Mouse (Mus musculus) left cerebral cortex, postnatal 36 days (tissue): Measurements from ENCODE around the gene Podxl2. TPM values are rescaled to one million over a fixed set of nuclear protein-coding genes. Genes with fewer than 3 reads are reported as not detected.

Experiments used
- DNase-seq, 2 experiments: peaks; one replicate each; pipeline ENCODE4 v3.0.0; 2021 to 2022; ENCODE audit warnings: low spot score in 2 of 2, mixed read lengths in 1 of 2
- intact Hi-C: fragments of 180-260 bp; cut with DNase I; formaldehyde crosslinking; loops from one replicate; pipeline ENCODE4 v1.15.1; 2025
- total RNA-seq, 2 experiments: library from RNA; stranded (reverse); gene quantifications; 2 replicates each; pipeline ENCODE4 v1.2.3; 2021

Gene Podxl2
- total RNA-seq = 100 to 1,000 TPM; 181 to 221 TPM

DNA sequence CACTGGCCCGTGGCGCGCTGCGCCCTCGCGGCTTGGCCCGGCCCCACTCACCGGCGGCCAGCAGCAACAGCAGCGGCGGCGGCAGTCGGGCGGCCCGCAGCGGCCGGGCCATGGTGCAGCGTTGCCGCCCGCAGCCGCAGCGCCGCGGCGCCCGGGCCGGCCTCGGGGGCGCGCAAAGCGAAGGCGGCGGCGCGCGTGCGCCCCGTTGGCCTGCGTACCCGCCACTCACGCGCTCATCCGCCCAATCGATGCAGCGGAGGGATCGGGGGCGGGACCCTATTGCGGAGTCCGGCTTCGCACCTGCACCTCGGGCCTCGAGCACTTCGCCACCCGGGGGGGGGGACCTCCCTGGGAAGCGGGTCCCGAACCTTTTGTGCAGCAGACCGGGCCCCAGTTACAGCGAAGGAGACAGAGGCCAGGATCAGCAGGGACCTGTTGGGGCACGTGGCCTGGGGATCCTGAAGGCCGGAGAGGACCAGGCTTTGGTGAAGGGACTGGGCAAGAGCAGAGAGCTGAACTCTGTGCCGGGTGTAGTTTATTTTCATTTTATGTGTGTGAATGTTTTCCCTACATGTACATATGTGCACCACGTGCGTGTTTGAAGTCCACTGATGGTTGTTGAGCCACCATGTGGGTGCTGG lies at the start of gene Podxl2:
Gene Podxl2 (minus strand): TSS at position 177 of the 641 bp plus-strand sequence.
- intact Hi-C loops = no loop called here
- peak; percentile 80 to 86 for DNase-seq

DNA sequence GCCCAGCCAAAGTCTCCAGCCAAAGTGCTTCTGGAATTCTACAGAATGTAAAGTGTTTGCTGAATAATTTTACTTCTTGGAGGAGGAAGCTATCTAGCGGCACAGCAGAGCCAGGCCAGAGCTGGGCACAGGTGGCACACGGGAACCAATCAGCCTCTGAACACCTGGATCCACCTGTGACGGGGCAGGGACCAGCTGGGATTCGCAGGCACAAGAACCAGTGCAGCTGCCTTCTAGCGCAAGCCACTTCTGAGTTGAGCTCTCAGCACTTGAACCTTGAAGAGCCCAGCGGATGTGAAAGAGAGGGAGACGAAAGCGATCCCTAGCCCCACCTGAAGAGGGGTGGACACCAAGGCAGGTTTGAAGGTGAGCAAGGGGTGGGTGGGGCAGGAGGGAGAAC lies 44.0 kb upstream of the Podxl2 start:
- DNase-seq = no peak
- intact Hi-C loops = no loop called here

DNA sequence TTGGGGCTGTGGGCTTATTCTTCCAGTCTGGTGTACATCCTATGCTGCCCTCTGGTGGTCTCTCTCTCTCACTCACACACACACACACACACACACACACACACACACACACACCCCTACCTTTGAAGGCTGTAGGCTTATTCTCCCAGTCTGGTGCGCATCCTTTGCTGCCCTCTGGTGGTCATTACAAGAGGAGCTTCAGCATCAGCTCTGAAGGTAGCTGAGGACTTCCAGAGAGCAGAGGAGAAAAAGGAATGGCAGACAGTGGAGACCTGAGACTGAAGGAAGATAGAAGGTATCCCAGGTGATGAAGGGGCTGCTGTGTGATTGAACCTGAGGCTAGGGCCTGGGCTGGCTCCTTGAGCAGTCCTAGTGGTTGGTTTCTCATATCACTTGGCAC lies 41.3 kb upstream of the Podxl2 start:
- DNase-seq = no peak
- intact Hi-C loops = no loop called here

DNA sequence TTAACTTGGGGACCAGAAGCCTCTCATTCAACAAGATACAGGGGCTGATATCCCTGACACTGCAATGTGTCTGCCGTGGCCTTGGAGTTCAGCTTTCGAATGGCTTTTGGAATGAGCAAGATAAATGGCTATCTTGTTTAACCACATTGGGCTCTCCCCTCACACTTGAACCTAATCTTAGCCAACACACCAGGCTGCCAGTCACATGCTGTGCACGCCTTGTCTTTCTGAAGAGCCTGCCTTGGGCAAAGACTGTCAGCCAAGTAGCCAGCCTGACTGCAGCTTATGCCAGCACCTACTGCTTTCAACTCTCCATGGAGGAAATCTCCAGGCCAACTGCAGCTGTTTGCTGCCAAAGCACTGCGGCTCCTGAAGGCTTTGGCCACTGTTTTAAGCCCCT lies 40.7 kb upstream of the Podxl2 start:
- intact Hi-C loops = no loop called here
- no peak for DNase-seq

DNA sequence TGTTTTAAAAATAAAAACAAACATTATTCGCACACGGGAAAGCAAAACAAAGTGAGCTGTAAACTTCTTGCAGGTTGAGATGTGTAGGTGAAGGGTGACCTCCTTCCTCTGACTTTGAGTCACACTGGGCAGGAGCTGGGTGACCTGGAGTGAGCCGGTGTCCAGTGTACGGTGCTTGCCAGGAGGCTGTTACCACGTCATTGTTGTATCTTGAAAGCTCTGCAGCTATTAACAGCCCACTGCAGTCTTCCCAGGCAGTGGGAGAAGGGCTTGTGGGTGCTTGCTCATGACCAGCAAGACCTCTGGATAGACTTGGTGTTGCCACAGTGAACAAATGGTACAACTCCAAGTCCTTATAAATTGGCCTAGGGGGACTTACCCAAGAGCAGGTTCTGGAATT lies 40.0 kb upstream of the Podxl2 start:
- intact Hi-C loops = no loop called here
- DNase-seq = no peak

DNA sequence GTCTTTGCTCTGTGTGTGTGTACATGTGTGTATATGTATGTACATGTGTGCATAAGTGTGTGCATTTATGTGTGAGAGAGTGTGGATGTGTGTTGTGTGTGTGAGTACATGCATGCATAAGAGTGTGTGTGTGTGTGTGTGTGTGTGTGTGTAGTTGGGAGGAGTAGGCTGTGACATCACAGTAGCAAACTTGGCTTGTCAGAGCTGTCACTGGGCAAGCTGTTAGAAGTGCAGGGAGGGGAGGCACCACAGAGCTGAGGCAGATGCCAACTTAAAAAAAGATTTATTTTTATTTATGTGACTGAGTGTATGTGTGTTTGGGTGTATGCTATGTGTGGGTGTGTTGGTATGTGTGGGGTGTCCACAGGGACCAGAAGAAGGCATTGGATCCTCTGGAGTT lies 38.6 kb upstream of the Podxl2 start:
- intact Hi-C loops = no loop called here
- no peak for DNase-seq

DNA sequence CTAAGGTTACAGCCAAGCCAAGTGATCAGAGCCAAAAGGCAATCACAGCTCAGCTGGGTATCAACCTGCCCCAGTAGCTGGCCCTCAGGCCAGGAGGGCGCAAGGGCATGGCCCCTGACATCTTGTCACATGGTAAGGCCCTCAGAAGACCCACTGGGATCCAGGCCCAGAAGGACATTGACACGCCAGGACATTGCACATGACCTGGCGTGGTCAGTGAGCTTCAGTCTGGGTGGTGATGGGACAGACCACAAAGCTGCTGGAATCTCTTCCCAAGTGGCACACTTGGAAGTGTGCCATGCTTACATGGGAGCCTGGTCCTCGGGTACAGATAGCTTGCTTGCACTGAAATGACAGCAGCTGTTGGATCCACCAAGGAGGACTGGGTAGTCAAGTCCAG lies 38.2 kb upstream of the Podxl2 start:
- DNase-seq = no peak
- intact Hi-C loops = no loop called here

DNA sequence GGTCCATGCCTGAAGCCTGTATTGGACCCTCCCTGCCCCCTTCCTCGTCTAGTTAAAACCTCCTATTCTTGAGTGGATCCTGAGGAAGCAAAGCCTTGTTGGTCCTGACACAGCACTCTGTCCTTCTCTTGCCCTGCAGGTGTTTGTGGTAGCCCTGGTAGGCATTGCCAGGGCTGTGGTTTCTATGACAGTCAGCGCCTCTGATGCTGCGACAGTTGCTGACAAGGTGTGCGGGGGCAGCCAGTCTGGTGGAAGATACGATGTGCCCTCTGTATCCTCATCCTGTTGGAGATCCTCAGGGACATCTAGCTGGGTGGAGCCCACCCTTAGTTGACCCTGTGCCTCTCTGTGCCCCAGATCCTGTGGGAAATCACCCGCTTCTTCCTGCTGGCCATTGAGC lies 34.3 kb upstream of the Podxl2 start:
- no peak for DNase-seq
- intact Hi-C loops = no loop called here

DNA sequence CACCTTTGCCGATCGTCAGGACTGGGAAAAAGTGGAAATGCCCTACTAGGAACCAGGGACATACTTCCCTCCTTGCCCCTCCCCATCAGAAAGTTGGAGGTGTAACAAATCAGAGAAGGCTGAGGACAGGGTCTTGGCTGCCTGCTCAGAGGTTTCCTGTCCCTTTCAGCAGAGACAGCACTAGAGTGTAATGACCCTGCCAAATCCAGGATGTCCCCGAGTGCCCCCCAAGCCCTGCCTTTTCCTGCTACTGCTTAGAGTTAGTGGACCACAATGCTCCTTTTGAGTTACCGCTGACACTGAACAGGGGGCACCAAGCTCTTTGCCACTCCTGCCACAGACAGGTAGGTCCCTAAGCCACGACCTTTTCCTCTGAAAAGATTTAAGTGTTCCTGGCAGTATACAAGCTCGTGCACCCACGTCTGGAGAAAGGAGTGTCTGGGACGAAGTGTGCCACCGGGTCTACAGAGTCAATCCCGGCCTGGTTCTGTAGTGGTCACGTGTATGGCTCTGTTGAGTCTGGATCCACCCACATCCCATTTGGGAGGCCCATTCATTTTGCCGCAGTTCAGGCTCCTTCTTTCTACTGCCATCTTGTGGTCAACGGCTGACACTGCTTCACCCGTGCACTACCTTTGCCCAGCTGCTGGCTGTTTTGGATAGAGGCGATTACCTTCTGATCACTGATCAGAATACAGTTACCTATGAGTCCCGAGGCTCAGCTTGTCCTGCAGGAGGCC lies 31.7 kb upstream of the Podxl2 start:
- peak; percentile 42 to 50 for DNase-seq
- intact Hi-C loops = no loop called here

DNA sequence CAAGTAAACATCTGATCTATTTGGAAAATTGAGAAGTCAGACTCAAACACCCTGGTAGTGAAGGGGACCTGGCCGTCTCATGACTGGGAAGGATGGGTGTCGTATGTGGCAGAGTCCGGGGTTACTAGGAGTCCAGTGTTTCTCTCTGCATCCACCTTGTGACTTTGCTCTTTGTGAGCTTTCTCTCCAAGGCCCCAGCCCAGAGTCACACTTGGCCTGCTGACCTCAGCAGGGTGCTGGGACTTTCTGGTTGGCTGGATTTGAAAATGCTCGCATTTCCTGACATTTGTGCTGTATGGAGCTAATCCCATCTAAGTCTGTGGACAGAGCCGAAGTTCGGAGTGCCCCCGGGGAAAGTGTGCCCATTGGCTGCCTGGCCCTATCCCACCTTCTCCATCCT lies 30.2 kb upstream of the Podxl2 start:
- intact Hi-C loops = no loop called here
- DNase-seq = no peak

DNA sequence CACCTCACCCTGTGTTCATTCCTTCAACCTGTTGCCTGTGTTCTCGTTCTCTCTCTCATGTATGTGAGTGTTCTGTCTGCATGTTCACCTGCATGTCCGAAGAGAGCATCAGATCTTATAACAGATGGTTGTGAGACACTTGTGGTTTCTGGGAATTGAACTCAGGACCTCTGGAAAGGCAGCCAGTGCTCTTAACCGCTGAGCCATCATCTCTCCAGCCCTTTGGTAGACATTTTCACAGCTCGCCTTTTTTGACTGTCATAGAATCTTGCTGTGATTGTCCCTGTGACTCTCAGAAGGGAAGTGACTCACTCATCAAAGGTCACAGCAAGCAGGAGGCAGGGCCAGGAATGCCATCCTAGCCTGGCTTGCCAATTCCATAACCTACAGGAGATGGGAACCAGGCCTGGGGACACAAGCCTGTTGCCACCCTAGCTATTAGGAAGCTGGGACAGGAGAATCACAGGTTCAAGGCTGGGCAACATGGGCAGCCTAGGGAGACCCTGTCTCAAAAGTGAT lies 29.7 kb upstream of the Podxl2 start:
- DNase-seq = no peak
- intact Hi-C loops = no loop called here

DNA sequence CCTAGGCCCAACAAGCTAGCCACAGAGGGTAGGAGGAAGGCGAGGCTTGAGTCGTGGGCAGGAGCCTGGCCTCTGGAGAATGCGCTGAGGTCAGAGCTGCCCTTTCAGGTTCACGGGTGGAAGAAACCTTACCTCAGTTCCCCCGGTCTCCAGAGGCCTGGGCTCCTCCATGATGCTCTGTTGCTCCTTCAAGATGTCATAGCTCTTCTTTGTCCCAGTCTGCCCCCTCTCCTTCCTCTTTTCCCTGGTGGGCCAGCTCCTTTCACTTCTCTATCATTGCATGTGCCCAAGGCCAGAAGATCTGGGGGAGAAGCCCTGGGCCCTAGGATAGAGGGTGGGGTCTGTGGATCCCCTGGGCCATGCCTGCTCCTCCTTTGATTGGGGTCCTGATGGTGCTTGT lies 28.9 kb upstream of the Podxl2 start:
- DNase-seq = no peak
- intact Hi-C loops = no loop called here

DNA sequence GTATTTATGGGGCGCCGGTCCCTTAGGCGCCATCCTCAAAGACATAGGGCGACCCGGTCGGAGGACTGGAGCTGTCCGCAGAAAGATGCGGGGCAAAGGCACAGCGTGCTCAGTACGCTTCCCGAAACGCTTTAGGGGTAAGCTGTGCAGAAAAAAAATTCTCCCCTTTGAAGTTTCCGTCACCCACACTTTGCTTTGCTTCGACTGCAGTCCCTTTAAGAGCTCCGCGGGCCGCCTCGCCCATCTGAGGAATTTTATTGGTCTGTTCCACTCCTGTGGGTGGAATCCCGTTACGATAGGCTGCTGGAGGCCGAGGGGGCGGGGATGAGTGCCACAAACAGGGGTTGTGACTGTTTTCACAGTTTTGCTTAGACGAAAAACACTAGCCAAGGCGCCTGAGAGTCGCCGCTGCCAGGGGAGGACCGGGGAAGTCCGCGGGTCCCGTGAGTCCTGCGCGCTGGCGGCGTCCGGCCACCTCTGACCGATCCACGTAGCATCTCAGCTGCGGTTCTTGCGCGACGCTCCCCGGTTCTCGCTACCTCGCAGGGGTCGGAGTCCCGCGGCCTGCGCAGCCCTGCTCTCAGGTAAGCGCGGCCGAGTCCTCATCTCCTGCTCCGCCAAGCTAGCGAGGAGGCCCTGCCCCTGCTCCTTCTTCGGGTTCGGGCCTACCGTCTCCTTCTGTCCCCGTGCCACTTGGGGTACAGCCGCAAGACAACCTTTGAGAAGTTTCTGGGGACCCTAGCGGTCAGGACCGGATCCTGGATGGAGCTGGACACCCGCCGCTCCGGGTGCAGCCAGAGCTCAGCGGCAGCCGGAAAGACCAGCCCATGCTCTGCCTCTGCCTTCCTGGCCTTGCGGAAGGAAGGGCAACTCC lies 27.3 kb upstream of the Podxl2 start, which contains the start of gene Tpra1:
Gene Tpra1 (plus strand): TSS at position 305 of the 874 bp plus-strand sequence.
- DNase-seq = peak; percentile 91 to 93
- intact Hi-C loops = no loop called here

DNA sequence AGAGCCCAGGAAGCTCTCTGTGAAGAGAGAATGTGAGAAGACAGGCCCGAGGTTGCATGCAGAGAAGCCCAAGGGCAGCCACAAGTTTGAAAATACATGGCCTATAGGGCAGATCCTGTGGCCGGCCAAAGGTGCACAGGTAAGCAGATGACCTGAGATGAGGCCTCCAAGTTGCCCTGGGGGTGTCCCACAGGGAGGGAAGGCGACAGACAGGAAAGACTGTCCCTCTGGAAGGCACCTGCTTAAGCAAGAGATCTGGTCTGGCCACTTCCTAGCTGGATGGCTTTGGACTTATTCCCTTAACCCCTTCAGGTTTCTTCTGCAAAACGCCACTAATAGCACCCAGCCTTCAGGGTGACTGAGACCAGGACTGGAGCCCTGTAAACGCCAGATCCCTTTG lies 26.6 kb upstream of the Podxl2 start:
- DNase-seq = no peak
- intact Hi-C loops = no loop called here

DNA sequence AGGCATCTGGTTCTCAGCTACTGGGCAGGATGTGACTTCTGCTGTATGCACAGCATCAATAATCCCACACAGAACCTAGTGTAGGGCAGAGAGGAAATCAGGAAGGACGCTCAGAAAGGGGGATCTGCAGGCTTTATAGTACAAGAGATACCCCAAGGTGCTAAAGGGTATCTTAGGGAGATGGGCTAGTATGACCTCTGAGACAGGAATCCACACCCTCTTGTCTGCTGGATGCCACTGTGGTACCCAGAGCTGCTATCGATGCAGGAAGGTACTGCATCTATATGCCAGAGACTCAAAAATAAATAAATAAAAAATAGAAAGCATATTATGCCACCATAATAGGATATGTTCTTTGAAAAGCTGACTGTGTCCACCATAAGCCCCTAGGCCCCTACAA lies 24.8 kb upstream of the Podxl2 start:
- no peak for DNase-seq
- intact Hi-C loops = no loop called here

DNA sequence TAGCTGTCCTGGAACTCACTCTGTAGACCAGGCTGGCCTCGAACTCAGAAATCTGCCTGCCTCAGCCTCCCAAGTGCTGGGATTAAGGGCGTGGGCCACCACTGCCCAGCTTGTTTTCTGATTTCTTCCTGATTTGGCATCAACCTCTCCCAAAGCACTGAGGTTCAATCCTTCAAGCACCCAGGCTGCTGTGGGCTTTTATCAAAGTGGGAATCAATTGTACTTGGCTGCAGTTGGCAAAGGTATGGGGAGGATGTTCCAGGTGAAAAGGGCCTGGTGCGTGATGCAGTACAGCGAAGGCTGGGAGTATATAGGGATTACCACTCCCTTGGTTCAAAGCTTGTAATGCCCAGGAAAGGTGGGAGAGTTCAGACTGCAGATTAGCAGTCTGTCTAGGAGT lies 24.2 kb upstream of the Podxl2 start:
- DNase-seq = no peak
- intact Hi-C loops = no loop called here

DNA sequence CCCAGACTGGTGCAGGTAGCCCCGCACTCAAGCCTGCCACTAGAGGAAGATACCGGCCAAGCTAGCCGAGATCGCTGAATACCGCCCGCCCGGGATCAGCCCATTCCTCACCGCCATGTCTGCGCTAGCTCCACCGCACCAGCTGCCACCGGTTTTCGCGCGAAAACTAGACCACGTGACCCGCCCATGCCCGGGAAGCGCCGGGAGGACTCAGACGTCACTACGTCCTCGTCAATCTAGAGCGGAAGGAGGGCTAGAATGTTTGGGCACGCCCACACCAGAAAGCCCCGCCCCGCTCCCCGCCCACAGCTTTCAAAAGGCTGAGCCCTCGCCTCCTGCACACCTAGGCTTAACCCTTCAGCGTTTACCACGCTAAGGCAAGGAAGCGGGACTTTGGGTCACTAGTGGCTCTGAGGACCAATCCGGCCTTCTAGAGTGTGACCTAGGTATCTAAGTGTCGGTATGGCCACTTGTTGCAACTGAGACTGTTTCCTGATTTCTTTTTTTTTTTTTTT lies 23.7 kb upstream of the Podxl2 start, which contains the start of gene Mcm2:
Gene Mcm2 (minus strand): TSS at position 247 of the 515 bp plus-strand sequence.
- peak; percentile 86 to 88 for DNase-seq
- intact Hi-C loops = no loop called here

DNA sequence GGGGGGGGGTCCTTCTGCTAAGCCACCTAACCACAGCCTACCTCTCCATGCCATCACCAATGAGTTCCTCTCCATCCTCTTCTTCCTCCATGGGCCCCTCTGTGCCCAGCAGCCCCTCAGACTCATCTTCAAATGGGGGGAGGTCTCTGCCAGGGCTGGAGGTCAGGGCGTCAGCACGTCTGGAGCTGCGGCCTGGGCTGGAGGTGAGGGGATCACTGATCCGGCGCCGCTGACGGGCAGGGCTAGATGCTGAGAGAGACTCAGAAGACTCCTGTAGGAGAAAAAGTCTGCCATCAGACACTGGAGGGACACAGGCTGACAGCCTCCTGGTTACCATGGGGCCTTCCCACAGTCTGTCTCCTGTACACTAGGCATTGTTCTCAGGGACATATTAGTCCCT lies 22.4 kb upstream of the Podxl2 start:
- no peak for DNase-seq
- intact Hi-C loops = no loop called here

DNA sequence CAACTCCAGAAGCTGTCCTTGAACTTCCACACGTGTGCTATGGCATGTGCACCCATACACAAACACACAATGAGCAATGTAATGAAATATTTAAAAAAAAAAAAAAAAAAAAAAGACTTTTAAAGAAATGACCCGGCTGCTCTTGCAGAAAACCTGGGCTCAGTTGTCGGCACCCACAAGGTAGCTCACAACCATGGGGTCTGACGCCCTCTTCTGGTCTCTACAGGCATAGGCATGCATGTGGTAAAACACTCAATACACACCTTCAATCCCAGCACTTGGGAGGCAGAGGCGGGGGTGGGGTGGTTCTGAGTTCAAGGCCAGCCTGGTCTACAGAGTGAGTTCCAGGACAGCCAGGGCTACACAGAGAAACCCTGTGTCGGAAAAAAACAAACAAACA lies 21.1 kb upstream of the Podxl2 start:
- intact Hi-C loops = no loop called here
- DNase-seq = no peak

DNA sequence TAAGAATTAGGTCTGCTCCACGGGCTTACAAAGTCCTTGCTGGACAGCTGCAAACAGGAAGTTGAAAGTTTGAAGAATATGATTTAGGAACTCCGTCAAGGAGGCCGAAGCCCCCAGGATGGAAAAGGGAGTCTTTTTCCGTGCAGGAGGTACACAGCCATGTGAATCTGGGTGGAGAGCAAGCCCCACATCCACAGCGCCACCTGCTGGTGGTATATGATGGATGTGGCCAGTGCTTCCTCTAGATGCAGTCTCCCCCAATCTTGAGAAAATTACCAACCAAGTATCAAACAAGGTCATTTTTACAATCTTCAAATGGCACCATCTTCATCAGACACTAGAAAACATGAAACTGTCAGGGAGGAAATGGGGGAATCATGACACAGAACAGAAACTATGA lies 18.7 kb upstream of the Podxl2 start:
- DNase-seq = peak; percentile 39 to 55
- intact Hi-C loops = no loop called here
